Mouse (Mus musculus) heart, embryonic 15.5 days (tissue): Measurements from ENCODE around the gene Ovol1. TPM values are rescaled to one million over a fixed set of nuclear protein-coding genes. Genes with fewer than 3 reads are reported as not detected.

Experiments used
- ATAC-seq: fragments of 200-750 bp; cut with Nextera tagmentation; replicated peaks from 2 replicates; pipeline ENCODE4 v1.8.0; 2017; ENCODE audit warnings: low read depth, moderate TSS enrichment; ENCODE audit not compliant: insufficient number of reproducible peaks, insufficient read depth, low FRiP score
- H3K27ac ChIP-seq: fragments of 300-500 bp; sonication (generic); 2 replicates; pipeline ENCODE4 v1.5.1; 2015; ENCODE audit warnings: mild to moderate bottlenecking, inconsistent platforms
- H3K27me3 ChIP-seq: fragments of 300-500 bp; sonication (generic); 2 replicates; pipeline ENCODE4 v1.6.1; 2015; ENCODE audit warnings: inconsistent platforms
- H3K36me3 ChIP-seq: fragments of 300-500 bp; sonication (generic); 2 replicates; pipeline ENCODE4 v1.6.1; 2015; ENCODE audit warnings: mild to moderate bottlenecking, inconsistent platforms
- H3K4me1 ChIP-seq: fragments of 300-500 bp; sonication (generic); replicated peaks from 2 replicates; pipeline ENCODE4 v1.6.1; 2015; ENCODE audit warnings: inconsistent platforms
- H3K4me2 ChIP-seq: fragments of 300-500 bp; sonication (generic); 2 replicates; pipeline ENCODE4 v1.6.1; 2015; ENCODE audit warnings: inconsistent platforms, mild to moderate bottlenecking, moderate library complexity
- H3K4me3 ChIP-seq: fragments of 300-500 bp; sonication (generic); 2 replicates; pipeline ENCODE4 v1.5.1; 2015; ENCODE audit warnings: mild to moderate bottlenecking, inconsistent platforms
- H3K9ac ChIP-seq: fragments of 300-500 bp; sonication (generic); 2 replicates; pipeline ENCODE4 v1.6.1; 2015; ENCODE audit warnings: mild to moderate bottlenecking, inconsistent platforms
- H3K9me3 ChIP-seq: fragments of 300-500 bp; sonication (generic); replicated peaks from 2 replicates; pipeline ENCODE4 v1.6.1; 2016; ENCODE audit warnings: inconsistent platforms
- WGBS: fragments of 180-500 bp; shearing (Covaris S2); methylation state at CpG from one replicate; pipeline ENCODE4 v1.1.7; 2015; ENCODE audit warnings: mixed read lengths; 5-methylcytosine and 5-hydroxymethylcytosine counted together
- polyA plus RNA-seq: library from polyadenylated mRNA; unstranded; fragments of >200 nt; fragmentation: Nextera tagmentation; extraction: Ambion mirVana; gene quantifications from 2 replicates; pipeline ENCODE4 v1.2.1, GENCODE M21; 2015

Gene Ovol1
- polyA plus RNA-seq, 1 experiment from 2014 or later, result 0.25 TPM

GRCm38 (mm10) chr19:5518721-5519120 lies 41.7 kb downstream of the Ovol1 start:
- ATAC-seq, result no peak
- Histone ChIP-seq H3K4me2 (no peak overlapping the region), H3K9me3 (no peaks in the 10 kb centered on the region), H3K4me1 (no peaks in the 10 kb centered on the region), H3K27me3 (no peaks in the 10 kb centered on the region), H3K36me3 (no peaks in the 10 kb centered on the region), H3K9ac (no peak overlapping the region), H3K4me3 (no peak overlapping the region), H3K27ac (no peak overlapping the region)
- 85% methylated on average over 3 of the region's 3 CpGs for WGBS

- no peaks in the 10 kb centered on the region for H3K9me3 ChIP-seq
- H3K4me3 ChIP-seq, result no peak overlapping the region
- no peak overlapping the region for H3K27ac ChIP-seq
- ATAC-seq, result no peak; the same call in 1 of the 2 replicates
- WGBS, result 78% methylated on average over 8 of the region's 8 CpGs
- H3K36me3 ChIP-seq, result no peaks in the 10 kb centered on the region
- H3K4me2 ChIP-seq, result no peak overlapping the region
- H3K27me3 ChIP-seq, result no peaks in the 10 kb centered on the region
- H3K4me1 ChIP-seq, result peaks cover 8% of the 10 kb centered on the region
- H3K9ac ChIP-seq, result no peak overlapping the region
Measured at GRCm38 (mm10) chr19:5516906-5517505, 43.4 kb downstream of the Ovol1 start.

- ATAC-seq, result no peak
- no peaks in the 10 kb centered on the region for H3K27me3 ChIP-seq
- H3K27ac ChIP-seq, result no peak overlapping the region
- no peak overlapping the region for H3K9ac ChIP-seq
- H3K36me3 ChIP-seq, result no peaks in the 10 kb centered on the region
- no peak overlapping the region for H3K4me3 ChIP-seq
- WGBS, result 89% methylated on average over 7 of the region's 7 CpGs
- no peaks in the 10 kb centered on the region for H3K9me3 ChIP-seq
- peaks cover 15% of the 10 kb centered on the region for H3K4me1 ChIP-seq
- H3K4me2 ChIP-seq, result no peak overlapping the region
Measured at GRCm38 (mm10) chr19:5515840-5516777, 44.3 kb downstream of the Ovol1 start.

- peak overlapping the region; percentile 87; the same call in 1 of the 2 replicates for H3K4me2 ChIP-seq
- no peaks in the 10 kb centered on the region for H3K27me3 ChIP-seq
- H3K4me3 ChIP-seq, result no peak overlapping the region
- no peak overlapping the region for H3K9ac ChIP-seq
- H3K9me3 ChIP-seq, result no peaks in the 10 kb centered on the region
- ATAC-seq, result no peak
- no peak overlapping the region for H3K27ac ChIP-seq
- WGBS, result 84% methylated on average over 3 of the region's 3 CpGs
- peaks cover 29% of the 10 kb centered on the region for H3K4me1 ChIP-seq
- H3K36me3 ChIP-seq, result no peaks in the 10 kb centered on the region
Measured at GRCm38 (mm10) chr19:5513005-5513349, 47.5 kb downstream of the Ovol1 start.

GRCm38 (mm10) chr19:5512091-5513004 lies 48.1 kb downstream of the Ovol1 start:
- H3K27ac ChIP-seq, result peak overlapping the region; percentile 2; the same call in 1 of the 2 replicates
- no peak overlapping the region for H3K4me3 ChIP-seq
- H3K4me2 ChIP-seq, result peak overlapping the region; percentile 87
- H3K4me1 ChIP-seq, result peaks cover 29% of the 10 kb centered on the region
- H3K9me3 ChIP-seq, result no peaks in the 10 kb centered on the region
- H3K27me3 ChIP-seq, result no peaks in the 10 kb centered on the region
- 60% methylated on average over 12 of the region's 12 CpGs for WGBS
- no peaks in the 10 kb centered on the region for H3K36me3 ChIP-seq
- ATAC-seq, result no peak
- no peak overlapping the region for H3K9ac ChIP-seq

GRCm38 (mm10) chr19:5511074-5511632 lies 49.3 kb downstream of the Ovol1 start:
- ATAC-seq, result no peak
- Histone ChIP-seq H3K4me2 (peak overlapping the region; percentile 87), H3K9ac (peak overlapping the region; percentile 76), H3K4me1 (peaks cover 29% of the 10 kb centered on the region), H3K27me3 (no peaks in the 10 kb centered on the region), H3K36me3 (no peaks in the 10 kb centered on the region), H3K4me3 (peak overlapping the region; percentile 67), H3K9me3 (no peaks in the 10 kb centered on the region), H3K27ac (peak overlapping the region; percentile 71)
- WGBS, result 41% methylated on average over 15 of the region's 15 CpGs

GRCm38 (mm10) chr19:5510031-5511026 lies 50.1 kb downstream of the Ovol1 start, which contains the start of gene Snx32:
TSS of gene Snx32 (minus strand) at chr19:5510538.
- 2% methylated on average over 47 of the region's 47 CpGs for WGBS
- Histone ChIP-seq H3K4me1 (peaks cover 29% of the 10 kb centered on the region), H3K36me3 (no peaks in the 10 kb centered on the region), H3K27ac (peak within 1 kb of the TSS; percentile 71), H3K9me3 (no peaks in the 10 kb centered on the region), H3K4me2 (peak within 1 kb of the TSS; percentile 87), H3K27me3 (no peaks in the 10 kb centered on the region), H3K4me3 (peak within 1 kb of the TSS; percentile 67), H3K9ac (peak within 1 kb of the TSS; percentile 76)
- ATAC-seq, result peak; percentile 100

GRCm38 (mm10) chr19:5503687-5504086 lies 56.8 kb downstream of the Ovol1 start, which contains the start of gene 1700020D05Rik:
TSS of gene 1700020D05Rik (minus strand) at chr19:5503787.
- Histone ChIP-seq H3K9me3 (no peaks in the 10 kb centered on the region), H3K4me3 (no peak within 1 kb of the TSS), H3K36me3 (no peaks in the 10 kb centered on the region), H3K27me3 (no peaks in the 10 kb centered on the region), H3K9ac (no peak within 1 kb of the TSS), H3K4me1 (no peaks in the 10 kb centered on the region), H3K4me2 (no peak within 1 kb of the TSS), H3K27ac (no peak within 1 kb of the TSS)
- ATAC-seq, result no peak
- 50% methylated on average over 17 of the region's 17 CpGs for WGBS

GRCm38 (mm10) chr19:5500330-5500875 lies 60.0 kb downstream of the Ovol1 start:
- ATAC-seq, result no peak
- no peaks in the 10 kb centered on the region for H3K9me3 ChIP-seq
- H3K36me3 ChIP-seq, result peaks cover 24% of the 10 kb centered on the region

More at GRCm38 (mm10) chr19:5500330-5500875, 60.0 kb downstream of the Ovol1 start:
- Histone ChIP-seq H3K27me3 (no peaks in the 10 kb centered on the region), H3K4me3 (no peak overlapping the region), H3K4me2 (no peak overlapping the region), H3K4me1 (no peaks in the 10 kb centered on the region), H3K27ac (no peak overlapping the region), H3K9ac (no peak overlapping the region)
- 84% methylated on average over 2 of the region's 2 CpGs for WGBS
